Mouse (Mus musculus) E14TG2a.4 (cell line): ENCODE results near the gene Ebf1.

Source experiments
- CTCF ChIP-seq: conservative IDR thresholded peaks from 2 replicates; pipeline ENCODE4 v1.5.1; 2014; ENCODE audit warnings: low read length
- NANOG ChIP-seq: IDR thresholded peaks from 2 replicates; pipeline ENCODE4 v1.6.1; 2014; ENCODE audit warnings: borderline replicate concordance, low read length, mixed read lengths
- POU5F1 ChIP-seq: IDR thresholded peaks from 2 replicates; pipeline ENCODE4 v1.6.1; 2014; ENCODE audit warnings: low read length, borderline replicate concordance

- TF ChIP-seq CTCF (no peak), NANOG (no peak), POU5F1 (no peak)
Observed at GRCm38 (mm10) chr11:44616078-44616787, 884 bp upstream of the Ebf1 start.
